Mouse (Mus musculus) adrenal gland, postnatal 25 days (tissue): ENCODE results near the gene Pafah1b1. TPM values are rescaled to one million over a fixed set of nuclear protein-coding genes. Genes with fewer than 3 reads are reported as not detected.

ENCODE experiments used
- total RNA-seq: library from RNA; stranded (reverse); gene quantifications from 2 replicates; pipeline ENCODE4 v1.2.3, GENCODE M21; 2021

Pafah1b1 gene
- total RNA-seq, 1 experiment from 2014 or later = 192 TPM

Other genes with a start within 250 kb of the Pafah1b1 start
- 5.9 and 11.5 TPM in 2 replicates for gene Rap1gap2, start 113.8 kb downstream of the Pafah1b1 start, total RNA-seq
- 3.3 and 4.1 TPM in 2 replicates for gene Ccdc92b, start 105.1 kb downstream of the Pafah1b1 start, total RNA-seq
- 191 and 212 TPM in 2 replicates for gene Cluh, start 75.2 kb downstream of the Pafah1b1 start, total RNA-seq
- 34.2 and 35.9 TPM in 2 replicates for gene Mettl16, start 46.2 kb upstream of the Pafah1b1 start, total RNA-seq
- 35.5 and 37.7 TPM in 2 replicates for gene Mnt, start 106.2 kb upstream of the Pafah1b1 start, total RNA-seq
- 26.0 and 34.7 TPM in 2 replicates for gene Sgsm2, start 172.4 kb upstream of the Pafah1b1 start, total RNA-seq
- gene Tsr1, start 173.4 kb upstream of the Pafah1b1 start, total RNA-seq = 32.6 and 40.9 TPM in 2 replicates
- 27.0 and 32.8 TPM in 2 replicates for gene Smg6, start 201.2 kb upstream of the Pafah1b1 start, total RNA-seq
- 45.8 and 64.4 TPM in 2 replicates for gene Srr, start 201.3 kb upstream of the Pafah1b1 start, total RNA-seq